Mouse (Mus musculus): ENCODE measurements around the gene Zfp964.
"Not testable (repeated sequence)": the region's sequence is repeated elsewhere in the genome, so short reads cannot be mapped to it uniquely, and the experiment has no call there.

GRCm38 (mm10) chr8:69665051-69665450 is 10.8 kb downstream of the Zfp964 start:
- TF ChIP-seq CTCF (IDR thresholded peaks at IDR 0.05; ENCODE audit: low read depth); EP300 (optimal IDR thresholded peaks at IDR 0.05): not testable (repeated sequence)

Measured in stomach, postnatal 0 days (tissue).